Mouse (Mus musculus) midbrain, postnatal 0 days (tissue): ENCODE data around the gene Junb. TPM values are rescaled to one million over a fixed set of nuclear protein-coding genes. Genes with fewer than 3 reads are reported as not detected.
A peak's percentile ranks its signal among the peaks of the same experiment; 100 is the strongest.

Source experiments
- ATAC-seq: fragments of 200-750 bp; cut with Nextera tagmentation; 2 replicates; pipeline ENCODE4 v1.8.0; 2017; ENCODE audit warnings: moderate number of reproducible peaks, mild to moderate bottlenecking, moderate TSS enrichment, moderate library complexity; ENCODE audit not compliant: low FRiP score
- DNase-seq: peaks from one replicate; pipeline ENCODE4 v3.0.0-alpha.2; 2015; ENCODE audit warnings: low spot score
- H3K27ac ChIP-seq: fragments of 300-500 bp; sonication (generic); 2 replicates; pipeline ENCODE4 v1.5.1; 2014; ENCODE audit warnings: low read depth, mild to moderate bottlenecking, low read length, mixed read lengths
- H3K27me3 ChIP-seq: fragments of 300-500 bp; sonication (generic); 2 replicates; pipeline ENCODE4 v1.6.1; 2014; ENCODE audit warnings: low read length, control low read depth, mixed read lengths; ENCODE audit not compliant: insufficient read depth
- H3K36me3 ChIP-seq: fragments of 300-500 bp; sonication (generic); 2 replicates; pipeline ENCODE4 v1.6.1; 2014; ENCODE audit warnings: low read length, control low read depth, mixed read lengths; ENCODE audit not compliant: insufficient read depth
- H3K4me1 ChIP-seq: fragments of 300-500 bp; sonication (generic); 2 replicates; pipeline ENCODE4 v1.6.1; 2014; ENCODE audit warnings: mild to moderate bottlenecking, control low read depth, antibody characterized with exemption, low read length, mixed read lengths; ENCODE audit not compliant: insufficient read depth
- H3K4me2 ChIP-seq: fragments of 300-500 bp; sonication (generic); 2 replicates; pipeline ENCODE4 v1.6.1; 2014; ENCODE audit warnings: low read depth, mild to moderate bottlenecking, low read length, mixed read lengths; ENCODE audit not compliant: poor library complexity, severe bottlenecking
- H3K4me3 ChIP-seq: fragments of 300-500 bp; sonication (generic); 2 replicates; pipeline ENCODE4 v1.5.1; 2014; ENCODE audit warnings: low read depth, mild to moderate bottlenecking, low read length, moderate library complexity
- H3K9ac ChIP-seq: fragments of 300-500 bp; sonication (generic); replicated peaks from 2 replicates; pipeline ENCODE4 v1.6.1; 2014; ENCODE audit warnings: mild to moderate bottlenecking, low read length, moderate library complexity, mixed read lengths; ENCODE audit not compliant: poor library complexity, severe bottlenecking
- H3K9me3 ChIP-seq: fragments of 300-500 bp; sonication (generic); 2 replicates; pipeline ENCODE4 v1.6.1; 2016; ENCODE audit warnings: low read length, control low read depth
- CTCF ChIP-seq: IDR thresholded peaks from 2 replicates; pipeline ENCODE4 v1.5.1; 2016; ENCODE audit warnings: antibody characterized with exemption, mild to moderate bottlenecking
- WGBS: fragments of 180-500 bp; shearing (Covaris S2); extraction: QIAGEN DNeasy Blood & Tissue Kit; methylation state at CpG from one replicate; pipeline ENCODE4 v1.1.7; 2014; 5-methylcytosine and 5-hydroxymethylcytosine counted together
- polyA plus RNA-seq: library from polyadenylated mRNA; unstranded; fragments of >200 nt; fragmentation: Nextera tagmentation; extraction: Ambion mirVana; gene quantifications from 2 replicates; pipeline ENCODE4 v1.2.1, GENCODE M21; 2015
- total RNA-seq: library from RNA; depleted of rRNA; stranded (reverse); fragments of >200 nt; gene quantifications from 2 replicates; pipeline ENCODE4 v1.2.3, GENCODE M21; 2014

The Junb gene
- total and polyA plus RNA-seq, 2 experiments from 2014 or later = 6.1 to 15.9 TPM

- 8% methylated on average over 23 of the region's 23 CpGs for WGBS
- H3K36me3 ChIP-seq = peaks cover 2% of the 10 kb centered on the region; the same call in 1 of the 2 replicates
- H3K9me3 ChIP-seq = no peaks in the 10 kb centered on the region
- no peak for TF ChIP-seq CTCF
- H3K27me3 ChIP-seq = no peaks in the 10 kb centered on the region
- H3K4me3 ChIP-seq = peak overlapping the region; percentile 93
- ATAC-seq (peak; percentile 62), DNase-seq (peak; percentile 49)
- peak overlapping the region; percentile 99 for H3K9ac ChIP-seq
- peaks cover 5% of the 10 kb centered on the region for H3K4me1 ChIP-seq
- H3K4me2 ChIP-seq = peak overlapping the region; percentile 93
- H3K27ac ChIP-seq = peak overlapping the region; percentile 97
Observed at GRCm38 (mm10) chr8:84936041-84936961, 42.2 kb downstream of the Junb start.

GRCm38 (mm10) chr8:84935489-84935888 is 43.0 kb downstream of the Junb start:
- DNase-seq (no peak), ATAC-seq (no peak)
- no peaks in the 10 kb centered on the region for H3K27me3 ChIP-seq
- peak overlapping the region; percentile 99 for H3K9ac ChIP-seq
- peak overlapping the region; percentile 97 for H3K27ac ChIP-seq
- H3K9me3 ChIP-seq = no peaks in the 10 kb centered on the region
- WGBS = 7% methylated on average over 14 of the region's 14 CpGs
- peak overlapping the region; percentile 93 for H3K4me3 ChIP-seq
- H3K36me3 ChIP-seq = peaks cover 5% of the 10 kb centered on the region
- TF ChIP-seq CTCF = no peak
- H3K4me1 ChIP-seq = peaks cover 5% of the 10 kb centered on the region
- peak overlapping the region; percentile 93 for H3K4me2 ChIP-seq

GRCm38 (mm10) chr8:84934860-84935259 is 43.7 kb downstream of the Junb start:
- DNase-seq = peak; percentile 94
- peak overlapping the region; percentile 97 for H3K27ac ChIP-seq
- peak overlapping the region; percentile 93 for H3K4me3 ChIP-seq
- peak; percentile 63 for ATAC-seq
- peaks cover 11% of the 10 kb centered on the region for H3K36me3 ChIP-seq
- 3% methylated on average over 15 of the region's 15 CpGs for WGBS
- no peaks in the 10 kb centered on the region for H3K27me3 ChIP-seq
- H3K4me1 ChIP-seq = peaks cover 5% of the 10 kb centered on the region
- peak overlapping the region; percentile 99 for H3K9ac ChIP-seq
- TF ChIP-seq CTCF = no peak
- no peaks in the 10 kb centered on the region for H3K9me3 ChIP-seq
- peak overlapping the region; percentile 93 for H3K4me2 ChIP-seq

DNA sequence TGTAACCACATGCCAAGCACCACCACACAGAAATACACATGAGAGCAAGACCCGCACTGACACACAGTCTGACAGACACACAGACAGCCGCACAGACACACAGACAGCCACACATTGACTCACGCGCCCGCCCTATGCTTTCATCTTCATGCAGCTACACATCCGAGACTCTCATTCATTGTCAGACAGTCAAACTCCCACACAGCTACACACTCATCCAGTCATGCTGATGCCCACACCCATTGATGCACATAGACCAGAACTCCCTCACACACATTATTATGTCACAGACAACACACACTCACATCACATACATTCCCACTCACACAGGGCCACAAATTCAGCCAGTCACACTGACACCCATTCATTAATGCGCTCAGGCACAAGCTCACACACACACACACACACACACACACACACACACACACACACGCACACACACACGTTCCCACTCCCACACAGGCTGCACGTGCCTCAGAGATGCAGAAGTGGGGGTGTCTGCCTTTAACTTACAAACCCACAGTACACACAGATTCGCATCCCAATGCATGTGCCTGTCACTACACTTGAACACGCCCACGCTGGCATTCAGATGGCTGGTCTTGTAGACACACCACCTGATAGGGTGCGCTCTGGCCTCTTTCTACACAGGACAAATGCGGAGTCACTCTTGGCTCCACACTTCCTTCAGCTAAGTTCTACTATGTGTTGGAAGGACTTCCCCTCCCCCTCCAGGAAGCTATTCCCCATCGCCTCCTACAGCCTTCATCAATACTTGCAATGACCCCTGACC is 44.6 kb downstream of the Junb start:
- ATAC-seq = no peak
- Histone ChIP-seq H3K4me2 (peak overlapping the region; percentile 93), H3K9me3 (no peaks in the 10 kb centered on the region), H3K4me1 (peaks cover 5% of the 10 kb centered on the region), H3K9ac (no peak overlapping the region), H3K27ac (no peak overlapping the region), H3K36me3 (peaks cover 12% of the 10 kb centered on the region), H3K4me3 (peak overlapping the region; percentile 93; the same call in 1 of the 2 replicates), H3K27me3 (no peaks in the 10 kb centered on the region)
- WGBS = 82% methylated on average over 16 of the region's 16 CpGs
- no peak for TF ChIP-seq CTCF
- DNase-seq = no peak

GRCm38 (mm10) chr8:84930582-84930981 is 47.9 kb downstream of the Junb start:
- H3K9me3 ChIP-seq = no peaks in the 10 kb centered on the region
- peaks cover 21% of the 10 kb centered on the region for H3K36me3 ChIP-seq
- ATAC-seq = no peak

More at GRCm38 (mm10) chr8:84930582-84930981, 47.9 kb downstream of the Junb start:
- TF ChIP-seq CTCF = no peak
- no peak overlapping the region for H3K4me2 ChIP-seq
- no peaks in the 10 kb centered on the region for H3K27me3 ChIP-seq
- DNase-seq = no peak
- WGBS = 92% methylated on average over 13 of the region's 13 CpGs
- H3K4me3 ChIP-seq = no peak overlapping the region
- 0 out of 2 replicates have a peak overlapping the region, but pooled peaks have one; percentile 19 for H3K9ac ChIP-seq
- peaks cover 5% of the 10 kb centered on the region for H3K4me1 ChIP-seq
- H3K27ac ChIP-seq = no peak overlapping the region
